ENCODE assay signal across 30 mouse cellular contexts in genomic region chr9:78633976-78634375, GRCm38 (mm10). TPM values are rescaled to one million over a fixed set of nuclear protein-coding genes. Genes with fewer than 3 reads are reported as not detected.
A peak's percentile ranks its signal among the peaks of the same experiment; 100 is the strongest.
DNase-seq lines count a peak whose midpoint lies in the region; TF ChIP-seq lines count a peak whose summit lies in the region.
"Had no signal": no experiment of that assay in that cellular context is flagged by ENCODE, and none has a peak within 500 bp of the region (broad histone marks: within the 10 kb centered on the region; RNA-seq: fewer than 3 reads in every experiment).

No protein-coding gene starts in this region.

- H3K36me3 ChIP-seq in heart, embryonic 10.5 days = no peaks in the 10 kb centered on the region
- no peaks in the 10 kb centered on the region for H3K36me3 ChIP-seq in myocyte (ENCODE audit: control insufficient read depth, insufficient read depth)
- H3K36me3 ChIP-seq: forebrain, embryonic 10.5 days; heart, embryonic 13.5 days; hindbrain, embryonic 12.5 days; intestine, embryonic 15.5 days; limb, embryonic 12.5 days; lung, embryonic 15.5 days; neural tube, embryonic 13.5 days had no signal

- no peaks in the 10 kb centered on the region for H3K27me3 ChIP-seq in heart, embryonic 10.5 days (ENCODE audit: insufficient read depth, poor library complexity, severe bottlenecking)
- H3K27me3 ChIP-seq in myocyte (ENCODE audit: control insufficient read depth, insufficient read depth, insufficient read length) = no peaks in the 10 kb centered on the region
- H3K27me3 ChIP-seq: CH12.LX; heart, embryonic 13.5 days; hindbrain, embryonic 12.5 days; intestine, embryonic 15.5 days; limb, embryonic 12.5 days; lung, embryonic 15.5 days; neural tube, embryonic 13.5 days had no signal

- peak overlapping the region; percentile 40 for H3K4me2 ChIP-seq in myocyte (ENCODE audit: low read depth)
- H3K4me2 ChIP-seq: heart, embryonic 13.5 days; hindbrain, embryonic 12.5 days; intestine, embryonic 15.5 days; limb, embryonic 12.5 days; lung, embryonic 15.5 days; midbrain, embryonic 11.5 days; neural tube, embryonic 13.5 days had no signal

- intact Hi-C loops in heart, postnatal 10 days (cut with DNase I) = no loop called here
- intact Hi-C loops in left cerebral cortex, postnatal 10 days (cut with DNase I) = no loop called here

- no peaks in the 10 kb centered on the region for H3K4me1 ChIP-seq in heart, embryonic 10.5 days
- H3K4me1 ChIP-seq: hindbrain, embryonic 12.5 days; intestine, embryonic 15.5 days; neural tube, embryonic 13.5 days had no signal

- TF ChIP-seq POLR2A in myocyte (IDR thresholded peaks at IDR 0.05; ENCODE audit: insufficient read length, low read depth) = no peak

- H3K9me3 ChIP-seq in heart, embryonic 10.5 days = no peaks in the 10 kb centered on the region
- H3K9me3 ChIP-seq: forebrain, embryonic 10.5 days; heart, embryonic 13.5 days; hindbrain, embryonic 12.5 days; intestine, embryonic 15.5 days; limb, embryonic 12.5 days; lung, embryonic 15.5 days; neural tube, embryonic 13.5 days had no signal

- no peaks in the 10 kb centered on the region for H3K79me2 ChIP-seq in myocyte (ENCODE audit: control insufficient read depth, insufficient read depth)

- no peak overlapping the region for H3K27ac ChIP-seq in heart, embryonic 10.5 days
- H3K27ac ChIP-seq: forebrain, embryonic 10.5 days; heart, embryonic 13.5 days; hindbrain, embryonic 12.5 days; hindbrain, postnatal 0 days; intestine, embryonic 15.5 days; limb, embryonic 12.5 days; lung, embryonic 15.5 days; neural tube, embryonic 13.5 days had no signal

- H3K4me3 ChIP-seq in heart, embryonic 10.5 days = no peak overlapping the region
- no peak overlapping the region for H3K4me3 ChIP-seq in myocyte
- H3K4me3 ChIP-seq: forebrain, embryonic 10.5 days; heart, embryonic 13.5 days; hindbrain, embryonic 12.5 days; intestine, embryonic 15.5 days; limb, embryonic 12.5 days; lung, embryonic 15.5 days; neural tube, embryonic 13.5 days had no signal

- peak; percentile 8 to 13 for DNase-seq in heart, postnatal 10 days
- DNase-seq in heart, embryonic 10.5 days (ENCODE audit: low spot score) = no peak
- DNase-seq in adipocyte (ENCODE audit: low spot score) = peak; percentile 21
- peak; percentile 25 for DNase-seq in adrenal gland, postnatal 25 days
- DNase-seq in ovary, postnatal 10 days (ENCODE audit: low spot score) = no peak
- DNase-seq in frontal cortex, postnatal 14 days (ENCODE audit: low spot score in 2 of 2) = no peak
- DNase-seq in left cerebral cortex, postnatal 10 days (ENCODE audit: extremely low spot score in 1 of 2, low spot score in 2 of 2) = no peak
- DNase-seq: B cell, adult 2 months; cerebellum, adult 9-10 months; cerebellum, postnatal 36 days; forebrain, postnatal 0 days; gastrocnemius, postnatal 25 days; heart, adult 18-20 months; heart, postnatal 36 days; kidney, adult 9 months; kidney, postnatal 10 days; thymus, adult 2 months; thymus, postnatal 4 days had no signal

- H3ac ChIP-seq in myocyte (ENCODE audit: control insufficient read depth, insufficient read length) = no peak overlapping the region

- WGBS in heart, embryonic 10.5 days = 84% methylated on average over 3 of the region's 3 CpGs

TF ChIP-seq in myocyte, 11 proteins besides CTCF, POLR2A, EP300 and RAD21:
- no peak for TF ChIP-seq MYOD1 (IDR thresholded peaks at IDR 0.05; ENCODE audit: control insufficient read depth in 1 of 3, insufficient read length in 2 of 3, low read depth in 2 of 3)
- TF ChIP-seq TCF12 (IDR thresholded peaks at IDR 0.05; ENCODE audit: insufficient read depth, poor library complexity, severe bottlenecking) = no peak
- no peak for TF ChIP-seq REST (IDR thresholded peaks at IDR 0.05; ENCODE audit: insufficient read depth, insufficient read length)
- TF ChIP-seq MYOG (IDR thresholded peaks at IDR 0.05; ENCODE audit: control insufficient read depth in 1 of 3, insufficient read depth in 1 of 3, insufficient read length in 2 of 3, low read depth in 2 of 3) = no peak
- no peak for TF ChIP-seq E2F4 (IDR thresholded peaks at IDR 0.05; ENCODE audit: insufficient read depth)
- no peak for TF ChIP-seq POLR2AphosphoS2 (IDR thresholded peaks at IDR 0.05; ENCODE audit: insufficient read length, low read depth)
TF ChIP-seq in myocyte: peak in this region for 0.

RNA-seq across cellular contexts. Expression of gene Cd109, which starts 18.6 kb away (rescaled TPM):
- total RNA-seq in heart, postnatal 10 days (2021) = 10 to 100 TPM; 13.0 to 13.5 TPM
- polyA plus RNA-seq in heart, embryonic 10.5 days (2016; fragmentation: Nextera tagmentation; extraction: Ambion mirVana) = 1.1 and 1.3 TPM in 2 replicates
- 0.29 and 0.36 TPM in 2 replicates for total RNA-seq in adrenal gland, postnatal 25 days (2021)
- polyA plus RNA-seq in myocyte (2012; fragmentation: generic; extraction: Trizol) = 5.3 TPM
- 1 to 10 TPM; 1.4 to 1.7 TPM for total RNA-seq in left cerebral cortex, postnatal 10 days (2021)
- total RNA-seq: liver, adult 2 months had no signal
- polyA plus RNA-seq: liver, adult 2 months had no signal

RNA-seq across cellular contexts. Expression of gene Slc17a5, which starts 46.1 kb away (rescaled TPM):
- total RNA-seq in heart, postnatal 10 days (2021) = 1 to 10 TPM; 7.6 to 7.7 TPM
- 6.0 and 7.0 TPM in 2 replicates for polyA plus RNA-seq in heart, embryonic 10.5 days (2016; fragmentation: Nextera tagmentation; extraction: Ambion mirVana)
- total RNA-seq in adrenal gland, postnatal 25 days (2021) = 10.6 and 16.7 TPM in 2 replicates
- 4.7 TPM for polyA plus RNA-seq in myocyte (2012; fragmentation: generic; extraction: Trizol)
- 10 to 100 TPM; 14.5 to 17.3 TPM for total RNA-seq in left cerebral cortex, postnatal 10 days (2021)

Comparison
In these comparisons a context has a peak if more than half of its experiments do, and no peak if none do; other contexts are left out.
1. DNase-seq: peak in heart, postnatal 10 days (2 of 2), adipocyte (single experiment) and adrenal gland, postnatal 25 days (single experiment); none in heart, embryonic 10.5 days (single experiment), ovary, postnatal 10 days (single experiment), frontal cortex, postnatal 14 days (0 of 2) and left cerebral cortex, postnatal 10 days (0 of 2).
2. RNA of gene Cd109, which starts 18.6 kb away (total RNA-seq): 13.0 to 13.5 TPM in heart, postnatal 10 days; 1.4 to 1.7 TPM in left cerebral cortex, postnatal 10 days and 0.29 to 0.36 TPM in adrenal gland, postnatal 25 days; every median in the first group is over 4 times any median in the second.